Mouse (Mus musculus): ENCODE results near the gene Mccc1. TPM values are rescaled to one million over a fixed set of nuclear protein-coding genes. Genes with fewer than 3 reads are reported as not detected.

Mccc1 gene
- total and polyA plus RNA-seq, 3 experiments: 47.4 to 98.5 (median 80.9) TPM

DNA sequence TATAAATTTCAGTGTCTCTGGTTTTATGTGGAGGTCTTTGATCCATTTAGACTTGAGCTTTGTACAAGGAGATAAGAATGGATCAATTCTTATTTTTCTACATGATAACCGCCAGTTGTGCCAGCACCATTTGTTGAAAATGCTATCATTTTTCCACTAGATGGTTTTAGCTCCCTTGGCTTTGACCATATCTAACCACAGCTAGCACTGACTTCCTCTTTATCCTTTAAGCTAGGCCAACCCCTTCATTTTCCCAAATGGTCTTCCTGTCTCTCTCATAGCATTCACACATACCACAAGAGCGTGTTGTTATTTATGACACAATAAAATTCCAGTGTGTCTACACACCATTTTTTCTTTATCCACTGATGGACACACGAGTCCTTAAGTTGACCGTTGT lies 29.5 kb upstream of the Mccc1 start:
- Histone ChIP-seq H3K36me3 (ENCODE audit: control insufficient read depth, insufficient read depth, low read length) (no peaks in the 10 kb centered on the region), H3K79me2 (replicated peaks; ENCODE audit: control insufficient read depth, insufficient read depth, low read length) (no peaks in the 10 kb centered on the region), H3K4me1 (ENCODE audit: control insufficient read depth, insufficient read depth, low read length) (no peaks in the 10 kb centered on the region), H3K27me3 (ENCODE audit: control insufficient read depth, insufficient read depth, low read length) (no peaks in the 10 kb centered on the region), H3K27ac (no peak overlapping the region), H3K4me3 (no peak overlapping the region), H3K9ac (ENCODE audit: low read depth, low read length) (no peak overlapping the region)
- intact Hi-C loops (cut with DNase I): no loop called here
- no peak for DNase-seq
- WGBS: 79% methylated on average over 4 of the region's 4 CpGs
- no peak for TF ChIP-seq POLR2A (IDR thresholded peaks at IDR 0.05; ENCODE audit: insufficient read depth, low read depth, low read length)

DNA sequence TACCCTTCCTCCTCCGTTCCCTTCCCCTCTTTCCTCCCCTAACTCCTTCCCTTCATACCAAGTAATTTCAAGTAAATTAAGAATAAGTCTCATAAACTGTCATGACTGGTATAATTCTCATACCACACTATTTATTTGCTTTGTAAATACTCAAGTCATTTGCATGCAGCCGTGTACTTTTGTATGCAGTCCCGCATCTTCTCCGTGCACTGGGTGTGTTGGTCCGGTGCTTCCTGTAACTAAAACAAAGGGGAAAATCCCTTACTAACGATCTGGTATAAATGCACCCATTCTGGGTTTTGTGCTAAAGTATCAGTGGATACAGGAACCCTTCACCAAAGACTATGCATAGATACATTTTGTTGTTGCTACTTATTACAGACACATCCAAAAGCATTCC lies 25.3 kb upstream of the Mccc1 start:
- Histone ChIP-seq H3K4me3 (no peak overlapping the region), H3K36me3 (ENCODE audit: control insufficient read depth, insufficient read depth, low read length) (no peaks in the 10 kb centered on the region), H3K9ac (ENCODE audit: low read depth, low read length) (no peak overlapping the region), H3K79me2 (replicated peaks; ENCODE audit: control insufficient read depth, insufficient read depth, low read length) (no peaks in the 10 kb centered on the region), H3K27me3 (ENCODE audit: control insufficient read depth, insufficient read depth, low read length) (no peaks in the 10 kb centered on the region), H3K4me1 (ENCODE audit: control insufficient read depth, insufficient read depth, low read length) (no peaks in the 10 kb centered on the region), H3K27ac (no peak overlapping the region)
- intact Hi-C loops (cut with DNase I): no loop called here
- DNase-seq: no peak
- WGBS: 81% methylated on average over 6 of the region's 6 CpGs
- no peak for TF ChIP-seq EP300 (IDR thresholded peaks at IDR 0.05; ENCODE audit: insufficient read depth, low read depth, low read length)
- TF ChIP-seq POLR2A (IDR thresholded peaks at IDR 0.05; ENCODE audit: insufficient read depth, low read depth, low read length): no peak
- TF ChIP-seq CTCF (IDR thresholded peaks at IDR 0.05): no peak

DNA sequence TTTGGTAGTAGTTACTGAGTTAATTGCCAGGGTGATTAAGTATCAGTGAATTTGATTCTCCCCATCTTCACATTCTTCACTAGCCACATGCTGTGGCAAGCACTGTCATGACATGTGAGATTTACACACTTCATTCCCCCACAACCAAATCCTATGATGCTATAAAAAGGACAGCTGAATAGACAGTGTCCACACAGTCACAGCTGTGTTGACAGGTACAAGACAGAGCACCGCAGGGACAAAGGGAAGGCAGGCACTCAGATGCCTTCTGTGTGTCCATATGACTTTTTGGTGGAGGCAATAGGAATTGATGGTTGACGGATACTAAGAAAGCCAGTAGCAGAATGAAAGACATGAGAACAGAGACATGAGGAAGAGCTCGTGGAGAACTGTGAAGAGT lies 10.8 kb upstream of the Mccc1 start:
- Histone ChIP-seq H3K27ac (no peak overlapping the region), H3K27me3 (ENCODE audit: control insufficient read depth, insufficient read depth, low read length) (no peaks in the 10 kb centered on the region), H3K79me2 (replicated peaks; ENCODE audit: control insufficient read depth, insufficient read depth, low read length) (no peaks in the 10 kb centered on the region), H3K9ac (ENCODE audit: low read depth, low read length) (no peak overlapping the region), H3K4me3 (no peak overlapping the region), H3K4me1 (ENCODE audit: control insufficient read depth, insufficient read depth, low read length) (no peaks in the 10 kb centered on the region), H3K36me3 (ENCODE audit: control insufficient read depth, insufficient read depth, low read length) (no peaks in the 10 kb centered on the region)
- no peak for DNase-seq
- 55% methylated on average over 3 of the region's 3 CpGs for WGBS
- intact Hi-C loops (cut with DNase I): no loop called here
- no peak for TF ChIP-seq POLR2A (IDR thresholded peaks at IDR 0.05; ENCODE audit: insufficient read depth, low read depth, low read length)
- no peak for TF ChIP-seq CTCF (IDR thresholded peaks at IDR 0.05)
- no peak for TF ChIP-seq EP300 (IDR thresholded peaks at IDR 0.05; ENCODE audit: insufficient read depth, low read depth, low read length)

DNA sequence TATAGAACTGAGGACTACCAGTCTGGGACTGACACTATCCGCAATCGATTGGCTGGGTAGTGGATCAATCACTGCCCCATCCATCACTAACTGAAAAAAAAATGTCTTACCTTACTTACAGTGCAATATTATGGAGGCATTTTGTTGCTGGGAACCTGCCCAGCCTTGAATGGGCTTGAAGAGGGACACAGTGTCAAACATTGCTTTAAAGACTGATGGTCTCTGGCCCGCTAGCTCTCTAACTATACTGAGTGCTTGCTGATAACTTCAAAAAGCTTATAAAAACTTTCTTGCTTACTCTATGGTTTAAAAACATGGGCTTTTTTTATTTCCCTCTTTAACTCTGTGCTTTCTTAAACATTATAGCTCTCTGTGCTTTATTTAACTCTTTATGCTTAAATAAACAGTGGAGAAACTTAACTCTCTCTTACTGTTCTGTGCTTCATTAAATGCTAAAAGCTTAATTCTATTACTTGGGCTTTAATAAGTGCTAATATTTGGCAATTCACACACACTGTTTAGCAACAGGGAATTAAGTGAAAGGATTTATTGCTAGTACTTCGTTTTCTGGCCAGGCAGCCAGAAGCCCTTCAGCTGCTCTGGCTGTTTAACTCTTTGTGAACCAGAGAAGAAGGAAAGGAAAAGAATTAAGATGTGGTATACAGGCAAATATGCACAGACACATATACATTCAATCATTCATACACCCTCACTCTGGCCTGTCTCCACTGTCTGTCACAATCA lies 8.1 kb upstream of the Mccc1 start:
- DNase-seq: no peak
- H3K4me1 ChIP-seq (ENCODE audit: control insufficient read depth, insufficient read depth, low read length): no peaks in the 10 kb centered on the region
- no peaks in the 10 kb centered on the region for H3K36me3 ChIP-seq (ENCODE audit: control insufficient read depth, insufficient read depth, low read length)
- intact Hi-C loops (cut with DNase I): no loop called here
- H3K27me3 ChIP-seq (ENCODE audit: control insufficient read depth, insufficient read depth, low read length): no peaks in the 10 kb centered on the region
- 75% methylated on average over 4 of the region's 4 CpGs for WGBS
- TF ChIP-seq EP300 (IDR thresholded peaks at IDR 0.05; ENCODE audit: insufficient read depth, low read depth, low read length) (no peak), POLR2A (IDR thresholded peaks at IDR 0.05; ENCODE audit: insufficient read depth, low read depth, low read length) (no peak), CTCF (IDR thresholded peaks at IDR 0.05) (no peak)
- no peak overlapping the region for H3K9ac ChIP-seq (ENCODE audit: low read depth, low read length)
- no peaks in the 10 kb centered on the region for H3K79me2 ChIP-seq (replicated peaks; ENCODE audit: control insufficient read depth, insufficient read depth, low read length)
- H3K27ac ChIP-seq: no peak overlapping the region
- H3K4me3 ChIP-seq: no peak overlapping the region

DNA sequence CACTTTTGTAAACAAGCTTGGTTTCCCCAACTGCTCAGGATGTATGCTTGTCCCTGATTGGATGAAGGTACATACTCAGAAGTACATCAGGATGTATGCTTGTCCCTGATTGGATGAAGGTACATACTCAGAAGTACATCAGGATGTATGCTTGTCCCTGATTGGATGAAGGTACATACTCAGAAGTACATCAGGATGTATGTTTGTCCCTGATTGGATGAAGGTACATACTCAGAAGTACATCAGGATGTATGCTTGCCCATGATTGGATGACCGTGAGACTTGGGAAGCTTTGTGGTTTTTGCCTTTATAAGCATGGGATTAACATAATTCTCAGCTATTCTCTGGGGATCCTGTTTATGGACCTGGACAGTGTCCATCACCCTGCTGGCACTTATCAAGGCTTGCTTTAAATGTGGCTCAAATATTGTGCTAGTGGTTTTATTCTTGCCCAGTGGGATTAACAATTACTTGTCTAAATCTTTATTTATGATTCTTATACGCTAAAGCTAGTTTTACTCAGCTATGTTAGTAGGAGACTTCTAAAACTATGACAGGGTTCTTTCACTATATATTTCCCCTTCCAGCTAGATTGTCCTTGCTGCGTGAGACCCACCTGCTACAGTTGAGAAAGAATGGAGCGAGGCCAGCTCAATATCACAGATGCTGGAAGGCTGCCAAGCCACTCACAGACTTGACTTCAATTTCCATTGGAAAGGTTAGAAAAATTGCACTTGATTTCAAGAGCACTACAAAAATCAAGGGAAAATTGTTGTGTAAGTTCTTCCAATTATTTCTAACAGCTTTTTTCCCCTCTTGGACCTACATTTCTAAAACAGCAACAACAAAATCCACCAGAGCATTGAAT lies 3.8 kb upstream of the Mccc1 start:
- TF ChIP-seq POLR2A (IDR thresholded peaks at IDR 0.05; ENCODE audit: insufficient read depth, low read depth, low read length): no peak
- TF ChIP-seq EP300 (IDR thresholded peaks at IDR 0.05; ENCODE audit: insufficient read depth, low read depth, low read length): no peak
- no peak for TF ChIP-seq CTCF (IDR thresholded peaks at IDR 0.05)
- Histone ChIP-seq H3K27me3 (ENCODE audit: control insufficient read depth, insufficient read depth, low read length) (no peaks in the 10 kb centered on the region), H3K27ac (no peak overlapping the region), H3K9ac (ENCODE audit: low read depth, low read length) (no peak overlapping the region), H3K36me3 (ENCODE audit: control insufficient read depth, insufficient read depth, low read length) (no peaks in the 10 kb centered on the region), H3K79me2 (replicated peaks; ENCODE audit: control insufficient read depth, insufficient read depth, low read length) (no peaks in the 10 kb centered on the region), H3K4me1 (ENCODE audit: control insufficient read depth, insufficient read depth, low read length) (peaks cover 1% of the 10 kb centered on the region), H3K4me3 (no peak overlapping the region)
- DNase-seq: no peak
- 47% methylated on average over 4 of the region's 4 CpGs for whole genome bisulfite sequencing
- intact Hi-C loops (cut with DNase I): loop anchor here (5.0 kb wide), 1 partner anchor 72 kb away; no protein-coding TSS in a partner anchor
